Mouse (Mus musculus) lung, postnatal 25 days (tissue): Measurements from ENCODE around the gene Adm2.

Source experiments
- DNase-seq: peaks from one replicate; pipeline ENCODE4 v3.0.0; 2022; ENCODE audit warnings: low spot score

Gene Adm2

GRCm38 (mm10) chr15:89356372-89356771 is 33.9 kb downstream of the Adm2 start:
- peak; percentile 61 for DNase-seq

- no peak for DNase-seq
Measured at GRCm38 (mm10) chr15:89358784-89359183, 36.3 kb downstream of the Adm2 start.

- peak; percentile 81 for DNase-seq
Measured at GRCm38 (mm10) chr15:89363051-89363450, 40.5 kb downstream of the Adm2 start.

- DNase-seq = no peak
Measured at GRCm38 (mm10) chr15:89365141-89365551, 42.6 kb downstream of the Adm2 start.

GRCm38 (mm10) chr15:89372068-89372467 is 49.5 kb downstream of the Adm2 start:
- DNase-seq = no peak

- DNase-seq = no peak
Measured at GRCm38 (mm10) chr15:89372536-89372935, 50.0 kb downstream of the Adm2 start.

- DNase-seq = peak; percentile 88
Measured at GRCm38 (mm10) chr15:89373027-89373761, 50.7 kb downstream of the Adm2 start.

- DNase-seq = peak; percentile 92
Measured at GRCm38 (mm10) chr15:89373762-89374248, 51.3 kb downstream of the Adm2 start, which contains the start of gene Sco2. TSS of gene Sco2 (minus strand) at chr15:89373846.
